Mouse (Mus musculus) brain, adult 2 months (tissue): ENCODE results near the gene Map2k5.

ENCODE experiments used
- DNase-seq: peaks from one replicate; pipeline ENCODE4 v3.0.0; 2011; ENCODE audit warnings: low read depth, low spot score

The Map2k5 gene

DNA sequence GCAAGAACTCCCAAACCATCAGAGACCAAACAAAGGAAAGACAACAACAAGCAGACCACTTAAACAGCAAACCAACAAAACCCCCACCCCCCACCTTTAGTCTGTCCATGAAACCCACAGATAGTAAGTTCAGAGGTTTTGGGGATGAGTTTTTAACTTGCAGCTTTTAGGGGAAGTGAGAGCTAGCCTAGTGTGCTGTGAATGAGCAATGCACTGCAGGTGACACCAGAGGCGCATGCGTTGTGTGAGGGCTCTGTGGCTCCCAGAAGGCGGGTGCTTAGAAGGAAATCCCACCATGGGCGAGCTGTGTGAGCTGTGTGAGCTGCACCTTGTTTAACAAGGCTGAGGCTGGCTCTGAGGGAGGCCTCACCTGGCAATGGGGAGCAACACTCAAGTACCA is 184.9 kb downstream of the Map2k5 start:
- DNase-seq: no peak

DNA sequence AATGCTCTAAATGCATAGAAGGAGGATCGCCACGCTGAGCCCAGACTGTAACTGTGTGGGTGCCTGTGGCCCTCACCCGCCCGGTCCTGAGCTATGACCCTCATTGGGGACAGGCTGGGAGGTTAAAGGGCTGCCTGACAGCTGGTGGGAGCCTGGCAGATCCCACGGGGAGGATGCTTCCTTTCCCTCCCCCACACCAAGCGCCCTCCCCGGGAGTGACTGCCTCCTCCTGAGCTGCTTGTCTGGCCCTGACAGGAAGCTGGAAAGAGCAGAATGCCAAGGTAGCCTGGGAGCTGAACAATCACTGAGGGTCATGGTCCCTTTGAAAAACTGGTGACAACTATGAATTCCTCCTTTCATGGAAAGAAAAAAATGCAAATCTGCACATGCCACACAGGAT is 190.4 kb downstream of the Map2k5 start:
- no peak for DNase-seq

DNA sequence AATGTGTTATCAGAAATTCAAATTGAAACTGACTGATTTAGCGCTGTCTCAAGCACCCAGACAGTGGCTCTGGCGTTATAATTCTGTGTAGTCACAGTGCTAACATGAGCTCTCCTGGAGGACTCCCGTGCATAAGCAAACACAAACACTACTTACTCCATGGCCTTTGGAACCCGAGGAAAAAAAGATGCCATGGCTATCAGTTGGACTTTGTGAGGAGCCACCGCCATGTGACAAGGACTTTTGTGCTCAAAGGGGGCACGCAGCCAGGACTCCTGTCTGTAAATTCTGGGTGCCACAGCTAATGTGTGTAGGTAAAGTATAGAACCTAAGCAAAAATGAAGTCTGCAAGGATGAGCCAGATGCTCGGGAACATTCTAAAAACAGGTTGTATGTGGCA is 192.5 kb downstream of the Map2k5 start:
- DNase-seq: no peak

DNA sequence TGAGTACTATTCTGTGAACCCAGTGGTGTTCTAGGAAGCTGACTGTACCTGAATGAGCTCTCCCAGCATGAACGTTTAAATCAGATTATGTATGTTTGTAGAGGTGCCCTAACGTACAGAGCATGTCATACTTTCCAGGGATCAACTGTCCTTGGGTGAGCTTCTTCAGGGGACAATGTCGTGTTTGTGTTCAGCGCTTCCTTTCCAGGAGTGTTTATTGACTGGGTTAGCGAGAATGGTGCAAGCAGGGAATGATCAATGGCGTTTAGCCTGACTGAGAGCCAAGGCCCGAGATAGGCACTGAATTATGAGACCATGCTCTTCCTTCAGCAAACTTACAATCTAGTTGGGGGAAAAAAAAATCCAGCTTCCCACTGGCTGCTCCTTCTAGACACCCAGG is 193.8 kb downstream of the Map2k5 start:
- no peak for DNase-seq

DNA sequence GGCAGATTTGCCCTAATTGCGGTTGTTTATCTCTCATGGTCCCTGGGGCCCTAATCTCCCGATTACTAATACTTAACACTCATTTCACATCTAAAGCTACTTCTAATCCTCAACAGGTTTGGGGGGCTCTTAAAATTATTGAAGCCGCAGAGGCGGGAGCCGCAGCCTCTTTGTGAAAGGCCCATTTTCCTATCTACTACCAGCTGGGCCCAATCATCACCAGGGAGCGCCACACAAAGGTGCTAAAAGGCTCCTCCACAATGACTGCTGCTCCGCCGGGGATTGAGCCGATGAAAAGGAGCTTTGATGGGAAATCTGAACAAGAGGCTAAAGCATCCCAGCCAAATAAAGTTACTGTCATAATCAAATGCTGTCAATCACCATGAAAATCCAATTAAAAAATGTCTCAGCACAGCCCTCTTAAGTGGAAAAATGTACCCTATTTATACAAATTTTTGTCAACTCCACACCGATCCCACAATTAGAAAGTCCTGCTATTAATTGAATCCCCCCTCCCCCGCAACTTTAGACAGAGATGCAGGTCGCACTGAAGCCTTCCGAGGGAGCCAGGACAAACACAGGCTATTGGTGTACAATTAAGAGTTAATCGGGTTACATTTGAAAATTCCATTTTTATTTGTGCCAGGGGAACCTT is 195.3 kb downstream of the Map2k5 start:
- peak; percentile 15 for DNase-seq

DNA sequence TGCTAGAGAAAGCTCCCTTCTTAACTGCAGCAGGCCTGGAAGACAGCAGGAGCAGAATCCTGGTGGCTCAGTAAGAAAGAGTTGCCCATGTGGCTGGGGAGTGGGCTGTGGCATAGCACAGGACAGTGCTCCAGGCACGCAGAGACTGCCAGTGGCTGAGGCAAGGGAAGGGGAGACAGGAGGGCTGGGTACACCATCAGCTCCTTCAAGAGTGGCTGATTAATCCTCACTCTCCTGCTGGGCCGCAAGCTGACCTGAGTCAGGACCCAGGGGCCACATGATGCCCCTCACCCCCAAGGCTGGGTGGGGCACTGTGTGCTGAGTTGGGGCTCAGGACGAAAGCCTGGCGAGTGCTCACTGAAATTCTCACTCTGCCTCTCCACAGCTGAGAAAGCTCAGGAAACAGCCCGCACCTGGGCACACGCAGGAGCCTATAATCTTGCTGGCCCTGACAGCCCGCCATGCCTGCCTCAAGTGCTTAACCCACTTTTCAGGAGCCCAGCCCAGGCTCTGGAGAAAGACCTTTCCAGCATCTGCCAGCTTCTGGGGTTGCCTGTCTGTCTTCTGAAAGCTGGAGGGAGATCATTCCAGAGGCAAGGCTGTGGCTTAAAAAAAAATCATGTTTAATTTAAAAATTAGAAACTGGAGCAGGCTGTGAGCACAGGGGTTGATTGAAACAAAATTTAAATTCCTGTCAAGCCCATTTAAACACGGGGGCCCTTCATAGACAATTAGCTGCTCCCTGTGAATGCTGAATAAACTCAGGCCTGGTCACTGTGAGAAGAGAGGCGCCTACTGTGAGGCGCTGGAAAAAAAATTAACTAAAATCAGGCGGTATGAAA is 196.1 kb downstream of the Map2k5 start:
- no peak for DNase-seq

DNA sequence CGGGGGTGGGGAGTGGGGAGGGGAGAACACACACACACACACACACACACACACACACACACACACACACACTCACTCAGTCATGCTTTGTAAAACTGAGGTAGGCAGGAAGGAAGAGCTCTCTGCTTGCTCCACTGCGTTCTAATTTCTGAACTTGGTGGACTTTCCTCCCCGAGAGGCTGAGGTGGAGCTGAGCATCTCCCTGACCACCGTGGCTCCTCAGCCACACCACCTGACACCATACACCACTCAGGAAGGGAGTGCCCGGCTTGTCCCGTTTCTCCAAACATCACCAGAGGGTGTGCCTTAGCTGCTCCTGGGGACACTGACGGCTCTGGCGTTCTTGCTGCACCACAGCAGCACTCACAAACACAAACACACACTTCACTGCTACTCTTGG is 199.4 kb downstream of the Map2k5 start:
- DNase-seq: no peak

DNA sequence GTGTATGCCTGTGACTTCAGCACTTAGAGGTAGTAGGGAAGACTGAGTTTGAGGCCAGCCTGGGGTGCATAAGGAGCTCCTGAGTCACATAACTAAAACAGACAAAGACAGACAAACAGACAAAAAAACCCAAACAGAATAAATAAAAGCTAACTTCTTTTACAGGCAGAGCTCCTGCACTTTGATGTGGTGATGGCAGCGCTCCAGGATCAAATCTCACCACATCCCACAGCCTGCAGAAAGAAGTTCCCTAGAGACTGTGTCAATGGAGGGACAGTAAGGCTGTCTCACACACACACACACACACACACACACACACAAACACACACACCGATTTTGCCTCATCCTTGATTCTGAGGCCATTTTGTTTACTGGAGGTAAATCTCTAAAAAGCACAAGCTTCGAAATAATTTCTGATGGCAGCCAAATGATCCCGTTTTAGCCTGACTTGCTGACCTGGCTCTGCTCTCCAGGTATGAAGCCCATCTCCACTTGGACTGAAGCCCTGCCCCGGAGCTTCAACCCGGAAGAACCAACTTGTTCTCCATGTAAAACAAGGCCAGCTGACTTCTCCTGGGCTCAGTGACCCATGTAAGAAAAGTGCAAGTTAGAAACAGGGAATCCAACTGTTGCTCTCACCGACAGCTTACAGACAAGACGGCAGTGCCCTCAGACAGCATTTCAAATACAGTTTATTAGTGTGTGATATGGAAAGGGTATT is 203.5 kb downstream of the Map2k5 start:
- no peak for DNase-seq

DNA sequence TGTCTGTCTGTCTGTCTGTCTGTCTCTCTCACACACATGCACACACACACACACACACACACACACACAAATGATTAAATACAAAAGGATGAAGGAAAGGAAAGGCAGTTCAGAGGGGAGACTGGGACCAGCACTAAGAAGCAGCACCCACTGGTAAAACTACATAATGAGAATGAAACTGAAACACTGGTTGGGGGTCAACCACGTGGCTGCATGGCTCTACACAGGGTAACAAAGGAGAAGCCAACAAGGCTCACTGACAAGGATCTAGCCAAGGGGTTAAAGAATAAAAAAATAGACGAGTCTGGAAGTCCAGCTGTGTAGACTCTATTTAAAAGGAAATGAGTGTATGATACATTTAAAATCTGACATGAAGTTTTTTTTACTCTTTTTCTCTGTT is 205.8 kb downstream of the Map2k5 start:
- DNase-seq: no peak

DNA sequence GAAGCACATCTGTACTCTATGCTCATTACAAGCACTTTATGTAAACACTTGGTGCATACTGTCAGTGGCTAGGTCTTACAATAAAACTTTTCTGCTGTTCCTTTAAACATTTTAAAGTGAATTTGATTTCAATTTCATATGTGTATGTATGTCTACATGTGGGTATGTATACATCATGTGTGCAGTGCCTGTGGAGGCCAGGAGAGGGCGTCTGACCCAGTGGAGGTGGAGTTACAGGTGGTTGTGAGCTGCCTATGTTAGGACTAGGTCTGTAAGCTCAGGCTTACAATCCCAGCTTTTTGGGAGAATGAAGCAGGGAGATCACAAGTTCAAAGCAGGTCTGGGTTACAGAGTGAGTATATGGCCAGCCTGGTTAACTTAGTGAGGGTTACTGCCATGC is 208.6 kb downstream of the Map2k5 start:
- DNase-seq: no peak

DNA sequence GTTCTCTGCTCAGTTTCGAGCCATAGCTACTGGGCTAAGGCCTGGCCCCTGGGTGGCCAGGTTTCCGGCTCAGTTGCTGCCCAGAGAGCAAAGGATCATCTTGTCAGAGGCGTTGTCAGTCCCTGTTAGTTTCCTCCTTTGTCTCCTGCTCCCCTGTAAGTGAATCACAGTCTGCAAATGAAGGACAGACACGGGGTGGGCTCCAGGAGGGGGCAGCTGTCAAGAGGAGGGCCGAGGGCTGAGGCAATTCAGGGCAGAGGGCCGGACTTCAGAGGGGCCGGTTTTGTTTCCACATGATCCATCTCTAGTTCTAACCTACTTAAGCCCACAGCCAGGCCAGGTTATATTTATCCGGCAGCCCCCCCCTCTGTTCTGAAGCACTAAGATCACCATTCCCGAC is 212.6 kb downstream of the Map2k5 start:
- no peak for DNase-seq

DNA sequence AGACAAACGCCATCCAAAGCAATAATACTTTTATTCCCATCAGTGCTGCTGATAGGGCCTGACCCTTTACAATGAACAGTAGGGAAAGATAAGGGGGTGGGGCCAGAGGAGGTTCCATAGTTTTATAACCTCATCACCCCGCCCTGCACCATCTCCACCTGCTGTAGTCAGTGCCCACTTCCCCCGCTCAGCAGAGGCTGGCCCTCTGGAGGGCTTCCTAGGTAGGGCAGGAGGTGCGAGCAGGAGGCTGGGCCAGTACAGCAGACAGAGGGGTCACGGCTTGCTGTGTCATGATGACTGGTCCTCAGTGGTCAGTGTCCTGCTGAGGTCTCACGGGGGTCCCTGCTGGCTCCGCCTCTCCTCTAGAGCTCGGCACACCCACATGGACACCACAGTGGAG is 213.9 kb downstream of the Map2k5 start:
- no peak for DNase-seq

DNA sequence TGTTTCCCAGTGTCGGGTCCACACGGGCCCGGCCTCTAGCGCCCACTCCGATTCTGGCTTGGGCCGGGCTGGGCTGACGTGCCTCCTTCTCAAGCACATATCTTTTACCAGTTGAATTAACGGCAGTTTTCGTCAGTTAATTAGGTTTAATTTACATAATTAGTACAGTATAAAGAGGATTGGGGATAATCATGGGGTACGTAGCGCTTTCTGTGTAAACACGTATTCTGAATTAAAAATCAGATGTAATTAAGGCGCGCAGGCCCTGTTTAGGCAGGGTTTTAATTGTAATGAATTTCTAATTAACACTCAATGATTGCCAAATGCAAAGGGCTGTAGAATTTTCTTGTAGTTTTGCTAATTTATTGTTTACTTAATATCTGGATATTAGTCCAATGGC is 225.8 kb downstream of the Map2k5 start:
- no peak for DNase-seq

DNA sequence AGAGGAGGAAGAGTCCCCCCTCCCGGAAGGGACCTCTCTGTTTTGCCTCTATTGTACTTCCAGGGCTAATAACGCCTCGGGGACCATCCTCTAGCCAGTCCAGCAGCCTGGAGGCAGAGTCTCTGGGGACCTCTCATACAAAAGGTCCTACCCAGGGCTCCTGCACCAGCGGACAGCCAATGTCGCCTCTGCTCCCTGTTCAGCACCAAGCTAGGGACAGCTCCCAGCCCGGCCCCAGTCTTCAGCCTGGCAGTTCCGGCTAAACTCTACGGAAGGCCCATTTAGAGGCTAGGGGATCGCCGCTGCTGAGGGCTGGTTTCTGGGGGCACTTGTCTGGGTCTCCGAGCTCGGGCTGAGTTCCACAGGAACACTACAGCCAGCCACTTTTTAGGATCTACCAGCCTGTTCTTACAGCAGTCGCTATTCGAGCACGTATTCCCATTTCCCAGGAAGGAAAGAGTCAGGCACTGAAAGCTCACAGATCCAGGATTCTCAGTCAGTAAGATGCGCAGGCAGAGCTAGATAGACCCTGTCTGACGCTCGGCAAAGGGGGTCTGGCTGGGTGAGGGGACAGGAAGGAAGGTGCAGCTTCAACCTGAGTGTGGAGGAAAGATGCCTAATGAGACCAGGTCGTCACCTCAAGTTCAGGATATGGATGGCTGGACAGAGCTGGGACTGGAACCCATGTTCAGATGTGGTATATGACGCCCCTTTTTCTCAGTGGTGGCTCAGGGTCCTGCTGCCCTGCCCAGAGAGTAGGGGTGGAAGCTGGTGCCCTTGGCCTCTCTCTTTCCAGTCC is 226.4 kb downstream of the Map2k5 start:
- DNase-seq: no peak

DNA sequence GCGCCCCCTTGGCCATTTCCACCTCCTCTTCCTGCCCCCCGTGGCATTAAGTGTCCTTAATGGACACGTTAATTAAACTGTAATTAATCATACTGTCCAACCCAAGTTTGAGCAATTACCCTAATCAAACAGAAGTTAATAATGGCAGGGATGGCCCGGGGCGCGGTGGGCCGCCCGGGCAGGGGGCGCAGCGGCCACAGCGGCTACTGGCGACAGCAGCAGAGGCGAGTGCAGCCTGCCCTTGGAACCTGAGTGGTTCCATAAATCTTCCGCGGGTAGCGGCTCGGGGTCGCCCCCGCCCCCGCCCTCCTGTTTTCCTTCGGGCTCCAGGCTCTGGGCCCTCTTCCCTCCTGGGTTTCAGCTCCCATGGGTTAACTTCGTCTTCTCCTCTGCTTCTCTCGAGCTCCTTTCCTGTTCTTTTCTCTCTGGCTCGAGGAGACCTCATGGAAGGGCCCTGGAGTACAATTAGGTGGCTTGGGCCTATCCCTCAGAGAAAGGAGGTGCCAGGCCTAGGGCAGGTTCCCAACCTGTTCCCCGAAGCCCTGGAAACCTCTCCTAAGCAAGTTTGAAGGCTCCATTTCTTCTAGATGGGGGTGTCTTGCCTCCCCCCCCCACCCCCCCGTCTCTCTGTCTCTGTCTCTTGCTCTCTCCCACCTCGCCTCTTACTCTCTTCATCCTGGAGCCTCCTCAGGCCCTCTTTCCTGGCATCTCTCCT is 227.5 kb downstream of the Map2k5 start:
- DNase-seq: no peak

DNA sequence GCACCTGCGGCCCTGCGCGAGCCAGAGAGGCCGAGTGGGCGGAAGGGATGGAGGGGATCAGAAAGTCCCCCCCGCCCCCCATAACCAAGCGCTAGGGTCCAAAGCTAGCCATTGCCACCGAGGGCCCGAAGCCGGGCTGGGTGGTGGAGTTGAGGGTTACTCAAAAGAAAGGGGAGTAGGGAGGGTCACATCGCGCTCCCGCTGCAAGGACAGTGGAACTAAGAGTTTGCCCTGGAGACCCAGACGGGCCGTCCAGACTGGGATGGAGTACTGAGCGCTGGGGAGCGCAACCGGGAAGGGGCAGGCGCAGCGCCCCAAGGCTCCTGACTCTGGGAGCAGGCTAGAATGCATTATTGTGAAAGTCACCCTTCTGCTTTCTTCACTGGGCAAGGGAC is 228.3 kb downstream of the Map2k5 start:
- DNase-seq: no peak

DNA sequence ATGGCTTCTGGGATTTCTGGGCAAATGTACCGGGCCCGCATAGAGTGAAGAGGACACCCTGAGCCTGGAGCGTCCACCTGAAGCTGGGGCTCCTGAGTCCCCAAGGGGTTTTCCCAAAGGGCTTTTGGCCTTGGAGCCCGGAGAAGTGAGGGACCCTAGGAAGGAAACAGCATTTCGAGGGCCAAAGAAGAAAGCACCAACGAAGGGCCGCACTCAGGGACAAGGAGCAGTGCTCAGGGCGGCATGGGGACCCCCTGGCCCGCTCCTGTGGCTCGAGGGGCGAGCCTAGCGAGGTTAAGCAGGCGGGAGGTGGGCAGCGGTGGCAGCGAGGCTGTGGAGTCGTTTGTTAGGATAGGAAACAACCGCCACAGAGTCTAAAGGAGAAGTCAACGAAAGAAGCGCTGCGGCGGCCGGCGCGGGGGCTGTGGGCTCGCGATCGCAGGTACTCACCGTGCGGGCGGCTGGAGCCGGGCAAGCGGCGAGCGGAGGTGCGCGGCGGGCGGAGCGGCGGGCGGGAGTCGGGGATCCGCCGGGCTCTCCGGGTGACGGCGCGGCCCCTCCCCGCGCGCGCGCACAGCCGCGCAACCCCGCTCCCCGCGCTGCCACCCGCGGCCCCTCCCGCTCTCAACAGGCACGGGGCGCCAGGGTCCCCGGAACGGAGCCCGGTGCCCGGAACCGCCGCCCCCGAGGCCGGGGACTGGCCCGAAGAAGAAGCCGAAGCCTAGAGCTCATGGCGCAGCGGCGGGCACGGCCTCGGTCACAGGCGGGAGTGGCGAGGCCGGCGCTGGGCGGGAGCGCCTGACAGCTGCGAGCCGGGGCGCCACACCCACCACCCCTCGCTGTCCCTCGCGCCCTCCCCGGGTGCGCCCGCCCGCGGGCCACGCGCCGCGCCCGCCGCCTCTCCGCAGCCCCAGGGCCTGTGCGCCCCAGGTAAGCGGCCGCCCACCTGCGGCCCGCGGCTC is 229.0 kb downstream of the Map2k5 start, which contains the start of gene Skor1:
Gene Skor1, minus strand, starts transcription at position 552 of the 962 bp plus-strand sequence.
- DNase-seq: no peak

DNA sequence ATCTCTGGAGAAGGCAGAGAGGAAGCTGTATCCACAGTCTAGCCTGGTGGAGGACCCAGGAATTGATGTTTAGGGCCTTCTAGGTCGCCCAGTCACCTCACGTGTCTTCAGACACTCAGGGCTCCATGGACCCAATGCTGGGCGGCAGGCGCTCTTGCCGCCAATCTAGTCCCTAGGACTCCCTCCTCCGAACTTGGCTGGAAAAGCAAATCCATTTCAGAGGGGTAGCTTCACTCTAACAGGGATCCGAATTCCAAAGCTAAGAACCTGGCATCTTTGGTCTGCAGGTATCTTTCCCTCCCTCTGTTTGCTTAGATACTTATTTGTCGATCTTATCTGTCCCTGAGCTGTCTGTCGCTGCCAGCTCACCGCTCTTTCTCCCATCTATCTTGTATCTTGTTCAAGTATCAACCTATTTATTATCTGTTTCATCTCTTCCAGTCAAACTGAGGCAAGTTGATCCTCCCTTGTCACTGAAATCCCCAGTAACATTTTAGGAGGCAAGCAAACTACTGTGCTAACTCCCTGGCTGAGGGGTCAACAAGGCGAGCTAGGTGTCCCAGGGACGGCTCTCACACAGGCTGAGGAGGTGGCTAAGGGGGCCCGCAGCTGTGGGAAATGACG is 229.8 kb downstream of the Map2k5 start:
- DNase-seq: no peak

DNA sequence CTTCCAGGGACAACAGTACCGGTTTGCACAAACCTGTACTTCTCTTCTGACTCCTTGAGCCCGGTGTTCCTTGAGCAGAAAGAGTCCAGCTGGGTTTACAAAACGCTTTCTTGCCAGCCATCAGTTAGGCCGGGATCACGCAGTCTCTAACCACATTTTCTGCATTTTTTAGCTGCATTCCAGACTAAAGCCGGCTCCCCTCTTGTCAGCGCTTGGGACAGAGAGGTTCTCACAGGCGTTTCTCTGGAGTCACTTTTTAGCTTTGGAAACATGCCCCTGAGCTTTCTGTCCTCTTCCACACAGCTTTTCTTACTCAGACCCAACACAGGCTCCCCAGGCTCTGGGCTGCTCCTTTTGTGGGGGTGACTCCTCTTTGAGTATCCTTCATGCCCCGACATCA is 230.4 kb downstream of the Map2k5 start:
- DNase-seq: no peak
